Mouse (Mus musculus): ENCODE measurements around the gene Stau1.

- TF ChIP-seq CTCF (IDR thresholded peaks at IDR 0.05), result peak; percentile 35; the same call in 1 of the 2 replicates
- TF ChIP-seq EP300 (IDR thresholded peaks at IDR 0.05), result no peak
Observed at GRCm38 (mm10) chr2:166990861-166991260, 5.2 kb downstream of the Stau1 start.

Measured in lung, postnatal 0 days (tissue).